Mouse (Mus musculus): Measurements from ENCODE around the gene Dnajc12.

GRCm38 (mm10) chr10:63341351-63341750, 40.9 kb upstream of the Dnajc12 start:
- TF ChIP-seq CTCF (IDR thresholded peaks at IDR 0.05; ENCODE audit: low read depth, low read length) (no peak), POLR2A (IDR thresholded peaks at IDR 0.05; ENCODE audit: borderline replicate concordance, low read depth, low read length) (no peak)

Data from bone marrow macrophage, adult 2 months (primary cell).